Mouse (Mus musculus): ENCODE data around the gene Zfp786. TPM values are rescaled to one million over a fixed set of nuclear protein-coding genes. Genes with fewer than 3 reads are reported as not detected.
"Not testable (repeated sequence)": the region's sequence is repeated elsewhere in the genome, so short reads cannot be mapped to it uniquely, and the experiment has no call there.

Zfp786 gene
- polyA plus RNA-seq, 1 experiment from 2014 or later: 4.7 TPM

GRCm38 (mm10) chr6:47787941-47788736 lies 42.5 kb downstream of the Zfp786 start:
- WGBS: 1% methylated on average over 18 of the region's 18 CpGs
- Histone ChIP-seq H3K9me3 (ENCODE audit: control insufficient read depth, low read length) (no peaks in the 10 kb centered on the region), H3K27me3 (ENCODE audit: control insufficient read depth, insufficient read depth, low read length) (no peaks in the 10 kb centered on the region), H3K9ac (ENCODE audit: low read length) (peak overlapping the region; percentile 73), H3K4me1 (ENCODE audit: control insufficient read depth, insufficient read depth, low read length) (no peaks in the 10 kb centered on the region), H3K36me3 (ENCODE audit: control insufficient read depth, insufficient read depth, low read length) (no peaks in the 10 kb centered on the region), H3K27ac (replicated peaks; ENCODE audit: low read depth, low read length) (peak overlapping the region; percentile 81), H3K4me2 (ENCODE audit: low read depth, severe bottlenecking) (peak overlapping the region; percentile 53), H3K4me3 (ENCODE audit: low read depth, low read length) (peak overlapping the region; percentile 42)
- peak; percentile 81 for DNase-seq (ENCODE audit: low spot score)
- ATAC-seq (ENCODE audit: insufficient number of reproducible peaks, low FRiP score, low TSS enrichment, low read depth): peak; percentile 87

- no peak overlapping the region for H3K9ac ChIP-seq (ENCODE audit: low read length)
- H3K4me1 ChIP-seq (ENCODE audit: control insufficient read depth, insufficient read depth, low read length): no peaks in the 10 kb centered on the region
- no peaks in the 10 kb centered on the region for H3K9me3 ChIP-seq (ENCODE audit: control insufficient read depth, low read length)
- no peaks in the 10 kb centered on the region for H3K27me3 ChIP-seq (ENCODE audit: control insufficient read depth, insufficient read depth, low read length)
- ATAC-seq (ENCODE audit: insufficient number of reproducible peaks, low FRiP score, low TSS enrichment, low read depth) (no peak), DNase-seq (ENCODE audit: low spot score) (no peak)
- H3K4me2 ChIP-seq (ENCODE audit: low read depth, severe bottlenecking): no peak overlapping the region
- H3K27ac ChIP-seq (replicated peaks; ENCODE audit: low read depth, low read length): no peak overlapping the region
- no peak overlapping the region for H3K4me3 ChIP-seq (ENCODE audit: low read depth, low read length)
- 78% methylated on average over 5 of the region's 5 CpGs for WGBS
- H3K36me3 ChIP-seq (ENCODE audit: control insufficient read depth, insufficient read depth, low read length): no peaks in the 10 kb centered on the region
These were observed 45.8 kb downstream of the Zfp786 start for GRCm38 (mm10) chr6:47784707-47785412.

GRCm38 (mm10) chr6:47781091-47781968 lies 49.3 kb downstream of the Zfp786 start:
- peak overlapping the region; percentile 37 for H3K4me3 ChIP-seq (ENCODE audit: low read depth, low read length)
- under 1% methylated on average over 21 of the region's 21 CpGs for WGBS
- peak overlapping the region; percentile 35; the same call in 1 of the 2 replicates for H3K4me2 ChIP-seq (ENCODE audit: low read depth, severe bottlenecking)
- peak overlapping the region; percentile 43; the same call in 1 of the 2 replicates for H3K9ac ChIP-seq (ENCODE audit: low read length)
- no peaks in the 10 kb centered on the region for H3K4me1 ChIP-seq (ENCODE audit: control insufficient read depth, insufficient read depth, low read length)
- DNase-seq (ENCODE audit: low spot score): peak; percentile 66
- no peaks in the 10 kb centered on the region for H3K27me3 ChIP-seq (ENCODE audit: control insufficient read depth, insufficient read depth, low read length)
- ATAC-seq (ENCODE audit: insufficient number of reproducible peaks, low FRiP score, low TSS enrichment, low read depth): peak; percentile 80
- no peaks in the 10 kb centered on the region for H3K9me3 ChIP-seq (ENCODE audit: control insufficient read depth, low read length)
- H3K27ac ChIP-seq (replicated peaks; ENCODE audit: low read depth, low read length): 0 out of 2 replicates have a peak overlapping the region, but pooled peaks have one; percentile 1
- no peaks in the 10 kb centered on the region for H3K36me3 ChIP-seq (ENCODE audit: control insufficient read depth, insufficient read depth, low read length)

- H3K27ac ChIP-seq (replicated peaks; ENCODE audit: low read depth, low read length): no peak overlapping the region
- DNase-seq (ENCODE audit: low spot score) (no peak), ATAC-seq (ENCODE audit: insufficient number of reproducible peaks, low FRiP score, low TSS enrichment, low read depth) (no peak; the same call in 1 of the 2 replicates)
- no peaks in the 10 kb centered on the region for H3K4me1 ChIP-seq (ENCODE audit: control insufficient read depth, insufficient read depth, low read length)
- H3K9me3 ChIP-seq (ENCODE audit: control insufficient read depth, low read length): no peaks in the 10 kb centered on the region
- 21% methylated on average over 2 of the region's 2 CpGs for WGBS
- H3K4me3 ChIP-seq (ENCODE audit: low read depth, low read length): peak overlapping the region; percentile 37
- H3K4me2 ChIP-seq (ENCODE audit: low read depth, severe bottlenecking): peak overlapping the region; percentile 20; the same call in 1 of the 2 replicates
- no peaks in the 10 kb centered on the region for H3K27me3 ChIP-seq (ENCODE audit: control insufficient read depth, insufficient read depth, low read length)
- no peak overlapping the region for H3K9ac ChIP-seq (ENCODE audit: low read length)
- H3K36me3 ChIP-seq (ENCODE audit: control insufficient read depth, insufficient read depth, low read length): no peaks in the 10 kb centered on the region
These were observed 50.1 kb downstream of the Zfp786 start for GRCm38 (mm10) chr6:47780576-47781013.

GRCm38 (mm10) chr6:47771760-47772159 lies 58.9 kb downstream of the Zfp786 start:
- not testable (repeated sequence) for H3K4me3 ChIP-seq (ENCODE audit: low read depth, low read length)

GRCm38 (mm10) chr6:47771113-47771512 lies 59.6 kb downstream of the Zfp786 start:
- ATAC-seq (ENCODE audit: insufficient number of reproducible peaks, low FRiP score, low TSS enrichment, low read depth); H3K27me3 ChIP-seq (ENCODE audit: control insufficient read depth, insufficient read depth, low read length); H3K27ac ChIP-seq (replicated peaks; ENCODE audit: low read depth, low read length); H3K36me3 ChIP-seq (ENCODE audit: control insufficient read depth, insufficient read depth, low read length); H3K9ac ChIP-seq (ENCODE audit: low read length); H3K4me1 ChIP-seq (ENCODE audit: control insufficient read depth, insufficient read depth, low read length); H3K9me3 ChIP-seq (ENCODE audit: control insufficient read depth, low read length); H3K4me3 ChIP-seq (ENCODE audit: low read depth, low read length); H3K4me2 ChIP-seq (ENCODE audit: low read depth, severe bottlenecking): not testable (repeated sequence)
- peak; percentile 19 for DNase-seq (ENCODE audit: low spot score)
- WGBS: 72% methylated on average over 12 of the region's 12 CpGs

More at GRCm38 (mm10) chr6:47771760-47772159, 58.9 kb downstream of the Zfp786 start:
- not testable (repeated sequence) for H3K27me3 ChIP-seq (ENCODE audit: control insufficient read depth, insufficient read depth, low read length); H3K27ac ChIP-seq (replicated peaks; ENCODE audit: low read depth, low read length); H3K36me3 ChIP-seq (ENCODE audit: control insufficient read depth, insufficient read depth, low read length); H3K4me1 ChIP-seq (ENCODE audit: control insufficient read depth, insufficient read depth, low read length); H3K4me2 ChIP-seq (ENCODE audit: low read depth, severe bottlenecking); H3K9me3 ChIP-seq (ENCODE audit: control insufficient read depth, low read length); H3K9ac ChIP-seq (ENCODE audit: low read length); ATAC-seq (ENCODE audit: insufficient number of reproducible peaks, low FRiP score, low TSS enrichment, low read depth)
- peak; percentile 21 for DNase-seq (ENCODE audit: low spot score)
- 55% methylated on average over 7 of the region's 19 CpGs for WGBS

- not testable (repeated sequence) for H3K9me3 ChIP-seq (ENCODE audit: control insufficient read depth, low read length); H3K27ac ChIP-seq (replicated peaks; ENCODE audit: low read depth, low read length); H3K4me3 ChIP-seq (ENCODE audit: low read depth, low read length); H3K36me3 ChIP-seq (ENCODE audit: control insufficient read depth, insufficient read depth, low read length); H3K27me3 ChIP-seq (ENCODE audit: control insufficient read depth, insufficient read depth, low read length); H3K4me2 ChIP-seq (ENCODE audit: low read depth, severe bottlenecking); ATAC-seq (ENCODE audit: insufficient number of reproducible peaks, low FRiP score, low TSS enrichment, low read depth); H3K9ac ChIP-seq (ENCODE audit: low read length); DNase-seq (ENCODE audit: low spot score); H3K4me1 ChIP-seq (ENCODE audit: control insufficient read depth, insufficient read depth, low read length)
- WGBS: 82% methylated on average over 4 of the region's 4 CpGs
These were observed 60.8 kb downstream of the Zfp786 start for GRCm38 (mm10) chr6:47769861-47770260.

Measured in limb, embryonic 11.5 days (tissue).